Mouse (Mus musculus): ENCODE results near the gene Dclk3. TPM values are rescaled to one million over a fixed set of nuclear protein-coding genes. Genes with fewer than 3 reads are reported as not detected.

The Dclk3 gene
- polyA plus RNA-seq, 1 experiment from 2014 or later = 0.35 TPM

- H3K27ac ChIP-seq = no peak overlapping the region
- no peaks in the 10 kb centered on the region for H3K27me3 ChIP-seq (ENCODE audit: insufficient read depth, poor library complexity, severe bottlenecking)
- H3K9me3 ChIP-seq = peaks cover 4% of the 10 kb centered on the region; the same call in 1 of the 2 replicates
- no peak for DNase-seq (ENCODE audit: low spot score)
- no peak overlapping the region for H3K4me3 ChIP-seq
- no peaks in the 10 kb centered on the region for H3K36me3 ChIP-seq
- 36% methylated on average over 3 of the region's 3 CpGs for WGBS
- H3K4me1 ChIP-seq (replicated peaks) = peaks cover 9% of the 10 kb centered on the region; the same call in 1 of the 2 replicates
Measured at GRCm38 (mm10) chr9:111506075-111506474, 67.2 kb downstream of the Dclk3 start.

GRCm38 (mm10) chr9:111514586-111515473 lies 75.9 kb downstream of the Dclk3 start:
- WGBS = 85% methylated on average over 15 of the region's 15 CpGs
- Histone ChIP-seq H3K27me3 (ENCODE audit: insufficient read depth, poor library complexity, severe bottlenecking) (no peaks in the 10 kb centered on the region), H3K36me3 (no peaks in the 10 kb centered on the region), H3K27ac (no peak overlapping the region), H3K9me3 (no peaks in the 10 kb centered on the region), H3K4me1 (replicated peaks) (0 out of 2 replicates have a peak, but pooled peaks cover 3% of the 10 kb centered on the region), H3K4me3 (no peak overlapping the region)
- DNase-seq (ENCODE audit: low spot score) = no peak

DNA sequence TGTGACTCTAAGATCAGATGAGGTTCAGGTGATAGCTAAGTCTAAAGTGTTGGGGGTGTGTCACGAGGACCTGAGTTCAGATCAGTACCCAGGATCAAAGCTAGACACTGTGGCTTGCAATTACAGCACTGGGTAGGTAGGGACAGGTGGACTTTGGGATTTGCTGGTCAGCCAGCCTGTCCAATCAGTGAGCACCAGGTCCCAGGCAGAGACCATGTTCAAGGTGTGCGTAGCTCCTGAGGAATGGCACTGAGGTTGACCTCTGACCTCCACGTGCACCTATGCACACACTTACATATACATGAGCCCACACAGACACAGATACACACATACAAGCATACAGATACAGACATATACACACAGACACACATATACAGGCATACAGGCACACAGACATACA lies 76.7 kb downstream of the Dclk3 start:
- H3K4me3 ChIP-seq = no peak overlapping the region
- 81% methylated on average over 3 of the region's 3 CpGs for WGBS
- 0 out of 2 replicates have a peak, but pooled peaks cover 3% of the 10 kb centered on the region for H3K4me1 ChIP-seq (replicated peaks)
- H3K36me3 ChIP-seq = no peaks in the 10 kb centered on the region
- no peak for DNase-seq (ENCODE audit: low spot score)
- H3K27ac ChIP-seq = no peak overlapping the region
- no peaks in the 10 kb centered on the region for H3K27me3 ChIP-seq (ENCODE audit: insufficient read depth, poor library complexity, severe bottlenecking)
- no peaks in the 10 kb centered on the region for H3K9me3 ChIP-seq

- H3K4me3 ChIP-seq = no peak overlapping the region
- no peaks in the 10 kb centered on the region for H3K36me3 ChIP-seq
- 0 out of 2 replicates have a peak, but pooled peaks cover 3% of the 10 kb centered on the region for H3K9me3 ChIP-seq
- no peak overlapping the region for H3K27ac ChIP-seq
- H3K27me3 ChIP-seq (ENCODE audit: insufficient read depth, poor library complexity, severe bottlenecking) = no peaks in the 10 kb centered on the region
- no peak for DNase-seq (ENCODE audit: low spot score)
- WGBS = 93% methylated on average over 7 of the region's 7 CpGs
- H3K4me1 ChIP-seq (replicated peaks) = no peaks in the 10 kb centered on the region
Measured at GRCm38 (mm10) chr9:111522226-111522625, 83.3 kb downstream of the Dclk3 start.

GRCm38 (mm10) chr9:111523111-111523510 lies 84.2 kb downstream of the Dclk3 start:
- Histone ChIP-seq H3K27me3 (ENCODE audit: insufficient read depth, poor library complexity, severe bottlenecking) (no peaks in the 10 kb centered on the region), H3K4me1 (replicated peaks) (no peaks in the 10 kb centered on the region), H3K27ac (no peak overlapping the region), H3K4me3 (no peak overlapping the region), H3K36me3 (no peaks in the 10 kb centered on the region), H3K9me3 (0 out of 2 replicates have a peak, but pooled peaks cover 3% of the 10 kb centered on the region)
- 94% methylated on average over 11 of the region's 11 CpGs for WGBS
- DNase-seq (ENCODE audit: low spot score) = no peak

DNA sequence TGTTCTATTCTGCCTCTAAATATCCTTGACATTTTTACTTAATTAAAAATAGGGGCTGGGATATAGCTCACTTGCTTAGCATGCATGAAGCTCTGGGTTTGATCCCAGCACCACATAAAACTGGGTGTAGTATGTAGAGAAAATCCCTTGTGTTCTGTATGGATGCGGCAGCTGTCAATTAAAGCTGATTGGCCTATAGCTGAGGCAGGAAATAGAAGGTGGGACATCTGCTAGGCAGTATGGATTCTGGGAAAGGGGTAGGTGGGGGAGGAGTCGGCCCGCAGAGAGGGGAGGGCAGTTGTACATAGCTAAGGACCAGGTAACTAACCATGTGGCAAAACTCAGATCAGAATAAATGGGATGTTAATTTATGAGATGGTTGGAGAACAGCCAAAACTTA lies 85.0 kb downstream of the Dclk3 start:
- no peak for DNase-seq (ENCODE audit: low spot score)
- Histone ChIP-seq H3K27ac (no peak overlapping the region), H3K4me1 (replicated peaks) (no peaks in the 10 kb centered on the region), H3K36me3 (no peaks in the 10 kb centered on the region), H3K4me3 (no peak overlapping the region), H3K9me3 (0 out of 2 replicates have a peak, but pooled peaks cover 3% of the 10 kb centered on the region), H3K27me3 (ENCODE audit: insufficient read depth, poor library complexity, severe bottlenecking) (no peaks in the 10 kb centered on the region)
- 94% methylated on average over 3 of the region's 3 CpGs for WGBS

DNA sequence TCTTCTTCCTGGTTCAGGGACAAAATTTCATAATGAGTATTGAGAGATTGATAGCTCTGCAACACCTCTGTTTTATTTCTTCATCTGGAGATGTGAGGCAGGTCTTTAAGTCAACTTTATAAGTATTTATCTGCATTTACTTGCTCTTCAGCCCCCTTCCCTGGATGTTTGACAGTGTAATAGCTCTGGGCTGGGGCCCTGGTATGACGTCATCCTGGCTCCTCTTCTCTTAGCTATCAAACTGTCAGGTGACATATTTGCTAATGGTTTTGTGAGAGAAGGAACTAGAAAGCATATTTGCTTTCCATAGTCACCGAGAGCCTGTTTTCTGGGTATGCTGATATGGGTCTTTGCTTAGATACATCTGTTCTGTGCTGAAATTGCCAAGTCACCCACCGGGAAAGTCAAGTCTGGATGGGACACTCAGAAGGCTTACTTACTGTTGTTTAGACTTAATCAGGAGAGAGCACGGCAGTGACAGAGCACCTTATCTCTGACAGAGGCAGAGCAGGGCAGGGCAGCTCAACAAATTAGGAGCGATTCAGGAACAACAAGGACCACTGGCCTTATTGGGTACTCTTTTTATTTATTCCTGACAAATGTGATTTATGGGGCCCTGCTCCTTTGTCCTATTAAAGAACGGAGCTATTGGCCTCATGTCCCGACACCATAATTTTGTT lies 96.0 kb downstream of the Dclk3 start:
- Histone ChIP-seq H3K4me1 (replicated peaks) (no peaks in the 10 kb centered on the region), H3K4me3 (no peak overlapping the region), H3K27ac (no peak overlapping the region), H3K36me3 (no peaks in the 10 kb centered on the region), H3K27me3 (ENCODE audit: insufficient read depth, poor library complexity, severe bottlenecking) (no peaks in the 10 kb centered on the region), H3K9me3 (no peaks in the 10 kb centered on the region)
- DNase-seq (ENCODE audit: low spot score) = no peak
- WGBS = 78% methylated on average over 7 of the region's 7 CpGs

- Histone ChIP-seq H3K36me3 (no peaks in the 10 kb centered on the region), H3K4me1 (replicated peaks) (no peaks in the 10 kb centered on the region), H3K27me3 (ENCODE audit: insufficient read depth, poor library complexity, severe bottlenecking) (no peaks in the 10 kb centered on the region), H3K9me3 (no peaks in the 10 kb centered on the region), H3K27ac (no peak overlapping the region), H3K4me3 (no peak overlapping the region)
- 82% methylated on average over 8 of the region's 8 CpGs for WGBS
- no peak for DNase-seq (ENCODE audit: low spot score)
Measured at GRCm38 (mm10) chr9:111535445-111536064, 96.7 kb downstream of the Dclk3 start.

Other genes starting within 250 kb of the Dclk3 start
- 41.0 and 49.0 TPM in 2 replicates for gene Mlh1, start 167.3 kb upstream of the Dclk3 start, polyA plus RNA-seq (2016; fragmentation: Nextera tagmentation; extraction: Ambion mirVana)
- gene Epm2aip1, start 167.2 kb upstream of the Dclk3 start, polyA plus RNA-seq (2016; fragmentation: Nextera tagmentation; extraction: Ambion mirVana) = 25.1 and 26.1 TPM in 2 replicates
- gene Trank1, start 127.3 kb upstream of the Dclk3 start, polyA plus RNA-seq (2016; fragmentation: Nextera tagmentation; extraction: Ambion mirVana) = 0.05 and 0.20 TPM in 2 replicates

Data from hindbrain, embryonic 10.5 days (tissue).